Mouse (Mus musculus): ENCODE measurements at regions not wholly inside any gene's neighbourhood (a gene's known extent, or its start where the extent isn't known, plus 50 kb on each side); places are given as distances from the start of the nearest gene placed in this dataset.

GRCm38 (mm10) chr12:97862921-97863320 lies 396.3 kb downstream of the Galc start:
- no peak for TF ChIP-seq CTCF (IDR thresholded peaks at IDR 0.05)
- no peak overlapping the region for H3K4me3 ChIP-seq (ENCODE audit: low read depth, low read length)
- DNase-seq (ENCODE audit: low spot score) (peak; percentile 51), ATAC-seq (ENCODE audit: low FRiP score) (no peak)
- 51% methylated on average over 3 of the region's 3 CpGs for WGBS
- H3K36me3 ChIP-seq (ENCODE audit: insufficient read depth, low read length): no peaks in the 10 kb centered on the region
- H3K9me3 ChIP-seq (ENCODE audit: low read length): no peaks in the 10 kb centered on the region
- no peak overlapping the region for H3K9ac ChIP-seq (replicated peaks; ENCODE audit: low read length, poor library complexity, severe bottlenecking)
- no peak overlapping the region for H3K4me2 ChIP-seq (ENCODE audit: low read depth, low read length, poor library complexity, severe bottlenecking)
- H3K27me3 ChIP-seq (ENCODE audit: insufficient read depth, low read length): no peaks in the 10 kb centered on the region
- H3K4me1 ChIP-seq (ENCODE audit: insufficient read depth, low read length): no peaks in the 10 kb centered on the region
- H3K27ac ChIP-seq (ENCODE audit: low read depth, low read length): no peak overlapping the region

DNA sequence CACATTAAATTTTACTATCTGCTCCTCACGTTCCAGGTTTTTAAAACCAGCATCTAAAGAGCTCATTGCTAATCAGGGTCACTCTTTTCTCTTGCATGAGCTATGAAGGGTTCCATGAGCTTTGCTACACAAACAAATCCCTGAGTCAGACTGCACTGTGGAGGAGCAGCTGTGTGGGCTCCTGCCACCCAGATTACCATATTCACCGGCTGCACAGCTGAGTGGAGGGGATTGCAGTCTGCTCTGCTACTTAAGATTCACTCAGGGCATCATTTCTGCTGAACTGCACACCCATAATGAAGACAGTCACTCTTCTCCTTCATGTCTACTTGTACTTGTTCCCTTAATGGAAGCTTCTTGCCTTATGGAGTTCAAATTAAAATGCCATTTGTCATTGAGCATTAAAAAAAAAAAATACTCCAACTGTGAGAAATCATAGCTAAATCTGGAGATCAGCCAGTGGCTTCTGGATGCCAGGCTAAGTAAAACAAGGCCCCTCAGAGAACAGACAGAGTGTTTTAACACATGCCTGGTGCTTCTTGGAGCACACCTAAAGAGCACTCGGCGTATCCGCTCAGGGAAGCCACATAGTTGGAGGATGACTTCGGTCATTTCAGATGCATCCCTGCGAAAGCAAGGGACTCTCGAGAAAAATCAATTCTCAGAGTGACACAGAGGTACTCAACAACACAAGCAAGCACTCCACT lies 422.9 kb downstream of the Galc start:
- Histone ChIP-seq H3K9me3 (ENCODE audit: low read length) (no peaks in the 10 kb centered on the region), H3K4me1 (ENCODE audit: insufficient read depth, low read length) (no peaks in the 10 kb centered on the region), H3K36me3 (ENCODE audit: insufficient read depth, low read length) (no peaks in the 10 kb centered on the region), H3K4me3 (ENCODE audit: low read depth, low read length) (no peak overlapping the region), H3K4me2 (ENCODE audit: low read depth, low read length, poor library complexity, severe bottlenecking) (no peak overlapping the region), H3K27me3 (ENCODE audit: insufficient read depth, low read length) (no peaks in the 10 kb centered on the region), H3K9ac (replicated peaks; ENCODE audit: low read length, poor library complexity, severe bottlenecking) (no peak overlapping the region), H3K27ac (ENCODE audit: low read depth, low read length) (no peak overlapping the region)
- DNase-seq (ENCODE audit: low spot score) (peak; percentile 85), ATAC-seq (ENCODE audit: low FRiP score) (peak; percentile 86; the same call in 1 of the 2 replicates)
- WGBS: 60% methylated on average over 8 of the region's 8 CpGs
- TF ChIP-seq CTCF (IDR thresholded peaks at IDR 0.05): no peak

DNA sequence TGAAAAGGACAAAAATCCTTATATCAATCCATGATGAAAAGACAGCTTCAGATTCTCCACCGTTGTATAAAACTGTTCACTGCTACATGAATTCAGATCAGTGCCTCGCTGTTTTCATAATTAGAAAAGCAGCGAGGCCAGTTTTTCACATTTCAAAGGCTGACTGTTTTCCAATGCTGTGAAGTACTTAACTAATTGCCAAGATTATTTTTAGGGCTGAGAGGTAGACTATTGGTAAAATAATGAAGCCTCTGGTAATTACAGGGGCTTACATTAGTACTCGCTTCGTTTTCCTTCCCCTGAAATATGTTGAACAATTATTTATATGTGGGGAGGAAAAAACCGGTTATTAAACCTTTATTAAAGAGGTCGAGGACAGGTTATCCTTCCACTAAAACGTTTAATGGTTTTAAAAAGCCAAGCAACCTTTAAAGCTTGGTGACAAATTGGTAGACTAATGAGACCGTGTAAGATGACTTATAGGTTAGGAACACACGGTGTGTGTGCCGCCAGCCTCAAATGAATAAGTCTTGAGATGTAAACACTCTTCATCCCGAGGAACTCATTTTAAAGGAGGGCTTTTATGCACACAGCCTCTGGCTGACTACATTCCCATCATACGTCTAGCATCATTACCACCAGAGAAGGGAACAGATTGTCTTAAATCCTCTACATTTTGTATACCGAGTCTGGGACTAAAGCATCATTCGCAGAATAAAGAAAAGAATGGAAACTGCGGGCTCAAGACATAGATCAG lies 465.7 kb downstream of the Galc start:
- Histone ChIP-seq H3K9ac (replicated peaks; ENCODE audit: low read length, poor library complexity, severe bottlenecking) (no peak overlapping the region), H3K27me3 (ENCODE audit: insufficient read depth, low read length) (no peaks in the 10 kb centered on the region), H3K4me2 (ENCODE audit: low read depth, low read length, poor library complexity, severe bottlenecking) (no peak overlapping the region), H3K9me3 (ENCODE audit: low read length) (no peaks in the 10 kb centered on the region), H3K36me3 (ENCODE audit: insufficient read depth, low read length) (no peaks in the 10 kb centered on the region), H3K27ac (ENCODE audit: low read depth, low read length) (no peak overlapping the region), H3K4me1 (ENCODE audit: insufficient read depth, low read length) (no peaks in the 10 kb centered on the region), H3K4me3 (ENCODE audit: low read depth, low read length) (no peak overlapping the region)
- WGBS: 58% methylated on average over 16 of the region's 16 CpGs
- TF ChIP-seq CTCF (IDR thresholded peaks at IDR 0.05): no peak
- DNase-seq (ENCODE audit: low spot score): no peak
- no peak for ATAC-seq (ENCODE audit: low FRiP score)

DNA sequence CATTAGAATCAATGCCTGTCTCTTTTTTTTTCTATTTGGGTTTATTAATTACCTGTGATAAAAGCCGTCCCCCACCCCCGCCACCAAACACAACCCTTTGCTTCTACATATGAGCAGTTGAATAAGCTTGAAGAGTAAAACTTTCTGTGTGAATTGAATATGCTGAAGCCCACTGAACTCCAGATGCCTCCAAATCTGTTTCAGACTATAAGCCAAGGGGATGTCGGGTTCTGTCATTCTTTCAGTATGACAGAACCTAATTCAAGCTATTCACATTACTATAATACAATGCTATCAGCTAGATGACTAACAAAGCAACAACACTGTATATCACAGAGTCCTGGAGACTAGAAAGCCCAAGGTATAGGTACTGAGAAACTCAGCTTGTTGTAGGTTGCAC lies 475.8 kb downstream of the Galc start:
- DNase-seq (ENCODE audit: low spot score) (no peak), ATAC-seq (ENCODE audit: low FRiP score) (no peak)
- no peak overlapping the region for H3K27ac ChIP-seq (ENCODE audit: low read depth, low read length)
- H3K4me2 ChIP-seq (ENCODE audit: low read depth, low read length, poor library complexity, severe bottlenecking): no peak overlapping the region
- no peaks in the 10 kb centered on the region for H3K27me3 ChIP-seq (ENCODE audit: insufficient read depth, low read length)
- no peaks in the 10 kb centered on the region for H3K9me3 ChIP-seq (ENCODE audit: low read length)
- no peak overlapping the region for H3K9ac ChIP-seq (replicated peaks; ENCODE audit: low read length, poor library complexity, severe bottlenecking)
- no peak overlapping the region for H3K4me3 ChIP-seq (ENCODE audit: low read depth, low read length)
- no peak for TF ChIP-seq CTCF (IDR thresholded peaks at IDR 0.05)
- H3K4me1 ChIP-seq (ENCODE audit: insufficient read depth, low read length): no peaks in the 10 kb centered on the region
- H3K36me3 ChIP-seq (ENCODE audit: insufficient read depth, low read length): no peaks in the 10 kb centered on the region
- WGBS: 88% methylated on average over 3 of the region's 3 CpGs

DNA sequence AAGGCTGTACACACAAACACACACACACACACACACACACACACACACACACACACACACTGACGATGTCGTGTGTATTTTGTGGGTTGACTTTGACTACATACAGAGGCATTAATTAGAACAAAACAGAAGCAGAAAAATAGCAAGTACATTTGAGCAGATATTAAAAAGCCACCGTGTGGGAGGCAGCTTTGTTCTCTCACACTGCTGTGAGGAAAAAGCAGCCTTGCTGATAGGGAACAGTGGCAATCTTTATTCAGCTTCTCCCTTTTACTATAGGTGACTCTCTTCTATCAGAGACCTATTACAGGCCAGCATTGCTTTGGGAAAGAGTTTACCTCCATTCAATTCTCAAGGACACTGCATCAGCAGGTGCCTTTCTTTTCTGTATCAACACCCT lies 500.1 kb downstream of the Galc start:
- Histone ChIP-seq H3K27me3 (ENCODE audit: insufficient read depth, low read length) (no peaks in the 10 kb centered on the region), H3K9ac (replicated peaks; ENCODE audit: low read length, poor library complexity, severe bottlenecking) (no peak overlapping the region), H3K36me3 (ENCODE audit: insufficient read depth, low read length) (no peaks in the 10 kb centered on the region), H3K4me1 (ENCODE audit: insufficient read depth, low read length) (no peaks in the 10 kb centered on the region), H3K27ac (ENCODE audit: low read depth, low read length) (no peak overlapping the region), H3K4me3 (ENCODE audit: low read depth, low read length) (no peak overlapping the region), H3K4me2 (ENCODE audit: low read depth, low read length, poor library complexity, severe bottlenecking) (no peak overlapping the region), H3K9me3 (ENCODE audit: low read length) (no peaks in the 10 kb centered on the region)
- WGBS: 53% methylated on average over 3 of the region's 3 CpGs
- no peak for DNase-seq (ENCODE audit: low spot score)
- ATAC-seq (ENCODE audit: low FRiP score): no peak
- no peak for TF ChIP-seq CTCF (IDR thresholded peaks at IDR 0.05)

GRCm38 (mm10) chr12:97758624-97759023 lies 500.6 kb downstream of the Galc start:
- TF ChIP-seq CTCF (IDR thresholded peaks at IDR 0.05): no peak

More at GRCm38 (mm10) chr12:97758624-97759023, 500.6 kb downstream of the Galc start:
- H3K9ac ChIP-seq (replicated peaks; ENCODE audit: low read length, poor library complexity, severe bottlenecking): no peak overlapping the region
- no peak overlapping the region for H3K4me3 ChIP-seq (ENCODE audit: low read depth, low read length)
- no peak overlapping the region for H3K4me2 ChIP-seq (ENCODE audit: low read depth, low read length, poor library complexity, severe bottlenecking)
- no peaks in the 10 kb centered on the region for H3K36me3 ChIP-seq (ENCODE audit: insufficient read depth, low read length)
- no peak overlapping the region for H3K27ac ChIP-seq (ENCODE audit: low read depth, low read length)
- H3K27me3 ChIP-seq (ENCODE audit: insufficient read depth, low read length): no peaks in the 10 kb centered on the region
- no peaks in the 10 kb centered on the region for H3K9me3 ChIP-seq (ENCODE audit: low read length)
- WGBS: 58% methylated on average over 2 of the region's 2 CpGs
- DNase-seq (ENCODE audit: low spot score) (no peak), ATAC-seq (ENCODE audit: low FRiP score) (no peak)
- no peaks in the 10 kb centered on the region for H3K4me1 ChIP-seq (ENCODE audit: insufficient read depth, low read length)
